Mouse (Mus musculus) WW6 (cell line): ENCODE results near the gene Cntnap2.

Source experiments
- DNase-seq: peaks from one replicate; pipeline ENCODE4 v3.0.0-alpha.2; 2013; ENCODE audit warnings: low read depth, low spot score

Gene Cntnap2

DNA sequence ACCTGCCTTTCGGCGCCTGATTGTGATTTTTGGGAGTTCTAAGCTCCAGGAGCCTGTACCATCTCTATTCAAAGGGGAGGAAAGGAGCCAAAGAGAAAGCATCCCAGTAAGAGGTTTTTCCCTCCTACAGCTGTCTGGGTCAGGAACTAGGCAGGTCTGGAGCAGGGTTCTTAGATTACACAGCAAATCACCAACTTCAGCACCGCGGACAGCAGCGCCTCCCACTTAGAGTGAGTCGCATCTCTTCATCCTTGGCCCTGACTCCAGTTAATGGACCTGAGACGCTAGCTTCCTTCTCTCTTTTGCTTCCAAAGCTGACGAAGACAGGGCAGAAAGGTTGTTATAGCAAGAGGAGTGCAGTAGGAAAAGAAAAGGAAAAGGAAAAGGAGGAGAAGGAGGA, at the start of gene Cntnap2:
TSS of gene Cntnap2 (plus strand) at position 267 of the 400 bp plus-strand sequence.
- peak; percentile 26 for DNase-seq

DNA sequence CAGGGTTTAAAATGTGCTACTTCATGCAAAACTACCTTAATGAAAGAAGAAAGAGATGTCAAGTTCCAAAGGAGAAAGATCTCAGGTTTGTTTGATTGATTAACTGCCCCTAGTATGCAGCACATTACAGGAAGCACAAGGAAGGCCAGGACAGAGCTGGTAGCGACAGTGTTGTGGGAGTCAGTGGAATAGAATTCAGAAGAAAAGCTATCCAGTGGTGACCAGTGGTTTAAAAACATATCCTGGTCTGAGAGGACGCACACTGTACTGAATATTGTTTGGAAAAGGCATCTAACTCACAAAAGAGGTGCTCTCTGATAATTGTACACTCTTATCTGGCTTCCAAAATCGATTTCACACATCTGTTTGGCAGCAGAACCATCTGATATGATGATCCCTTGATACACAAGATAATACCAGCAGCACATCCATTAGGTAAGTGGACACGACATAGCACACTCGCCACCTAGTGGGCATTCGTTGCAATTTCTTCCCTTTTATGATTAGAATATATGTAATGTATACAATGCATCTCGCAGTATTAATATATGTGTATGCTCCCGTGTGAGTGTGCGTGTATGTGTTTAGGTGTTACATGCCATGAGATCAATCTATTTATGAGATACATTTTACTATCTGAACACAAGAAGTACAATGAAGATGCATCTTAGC, 33.0 kb upstream of the Cntnap2 start:
- no peak for DNase-seq

DNA sequence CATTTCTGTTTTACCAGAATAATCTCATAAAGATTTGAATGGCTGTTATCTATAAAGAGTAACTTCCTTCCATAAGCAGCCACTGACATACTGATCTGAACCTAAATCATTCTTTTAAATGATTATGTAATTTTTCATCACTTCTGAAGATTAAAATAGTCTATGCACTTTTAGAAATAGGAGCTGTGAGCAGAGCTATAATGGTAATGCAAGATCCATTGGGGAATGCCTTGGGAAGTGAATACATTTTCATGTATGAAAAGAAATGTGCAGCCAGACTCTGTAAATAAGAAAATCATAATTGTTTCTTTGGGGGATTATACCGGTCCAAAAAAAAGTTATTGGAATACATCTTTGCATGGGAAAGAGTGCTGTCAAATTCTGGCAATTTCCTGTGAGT, 19.7 kb upstream of the Cntnap2 start:
- DNase-seq = no peak

DNA sequence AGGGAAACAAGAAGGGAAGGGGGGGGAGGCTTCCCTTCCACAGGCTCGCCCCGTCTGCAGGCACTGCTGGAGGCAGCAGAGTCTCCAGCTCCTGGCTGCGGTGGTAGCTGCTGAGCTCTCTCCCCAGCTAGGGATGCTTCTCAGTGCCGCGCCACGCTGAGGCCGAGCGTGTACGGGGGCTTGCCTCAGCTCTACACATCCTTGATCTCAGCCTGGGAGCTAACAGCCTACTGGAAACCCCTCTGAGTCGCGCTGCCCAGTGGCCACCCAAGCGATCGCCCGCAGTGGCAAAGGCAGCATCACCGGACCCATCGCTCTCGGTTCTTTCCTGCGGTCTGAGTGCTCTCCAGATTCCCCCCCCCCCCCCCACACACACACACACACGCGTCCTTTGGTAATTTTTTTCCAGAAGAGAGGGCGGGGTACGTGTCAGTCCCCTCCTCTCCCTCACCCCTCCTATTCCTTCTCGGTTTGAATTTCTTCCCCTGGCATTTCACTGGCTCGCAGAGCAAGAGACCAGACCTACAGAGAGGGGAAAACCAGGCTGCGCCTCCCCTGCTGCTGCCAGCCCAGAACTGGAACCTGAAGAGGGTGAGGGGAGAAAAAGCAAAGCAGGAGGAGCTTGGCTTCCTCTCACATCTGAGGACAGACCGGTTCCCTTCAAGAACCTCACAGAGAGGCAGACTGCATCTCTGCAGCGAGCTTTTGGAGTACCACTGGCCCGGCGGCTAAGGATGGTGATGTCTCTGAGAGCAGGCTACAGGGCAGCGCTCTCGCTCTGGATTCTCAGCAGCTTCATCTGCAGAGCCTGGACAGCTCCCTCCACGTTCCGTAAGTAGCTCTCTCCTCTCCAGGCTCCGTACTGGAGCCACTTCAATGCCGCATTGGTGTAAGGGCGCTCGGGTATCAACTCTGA, 657 bp downstream of the Cntnap2 start:
- DNase-seq = peak; percentile 39

DNA sequence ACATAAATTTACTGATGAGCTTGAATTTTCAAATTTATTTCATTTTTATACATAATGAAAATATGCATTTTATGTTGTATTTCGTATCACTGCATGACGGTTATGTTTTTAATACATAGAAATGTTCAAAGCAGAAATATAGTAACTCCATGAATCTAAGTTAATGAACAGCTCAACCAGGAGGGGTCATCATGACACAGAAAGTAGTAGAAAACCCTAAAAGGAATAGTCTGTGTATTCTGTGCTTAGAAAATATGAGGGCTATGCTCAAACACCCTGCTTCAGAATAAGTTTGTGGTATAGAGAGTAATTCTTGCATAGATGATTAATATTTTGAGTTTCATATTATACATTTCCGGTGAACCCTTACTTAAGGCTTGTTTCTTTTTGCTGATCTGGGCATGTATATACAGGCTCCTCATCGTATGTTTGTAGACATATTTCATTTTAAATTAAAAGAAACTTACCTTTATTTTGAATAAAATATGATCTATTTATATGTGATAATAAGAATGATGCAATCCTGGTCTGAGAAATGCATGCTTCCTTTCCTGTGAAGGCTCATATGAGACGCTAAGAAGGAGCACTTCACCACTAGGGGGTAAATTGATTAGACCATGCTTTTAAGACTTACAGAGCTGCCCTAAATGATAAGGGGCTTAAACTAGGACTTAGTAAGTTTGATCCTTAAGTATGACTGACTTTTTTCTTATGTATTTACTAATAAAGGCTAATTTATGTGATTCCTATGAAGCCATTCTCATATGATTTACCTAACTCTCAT, 3.2 kb downstream of the Cntnap2 start:
- no peak for DNase-seq

DNA sequence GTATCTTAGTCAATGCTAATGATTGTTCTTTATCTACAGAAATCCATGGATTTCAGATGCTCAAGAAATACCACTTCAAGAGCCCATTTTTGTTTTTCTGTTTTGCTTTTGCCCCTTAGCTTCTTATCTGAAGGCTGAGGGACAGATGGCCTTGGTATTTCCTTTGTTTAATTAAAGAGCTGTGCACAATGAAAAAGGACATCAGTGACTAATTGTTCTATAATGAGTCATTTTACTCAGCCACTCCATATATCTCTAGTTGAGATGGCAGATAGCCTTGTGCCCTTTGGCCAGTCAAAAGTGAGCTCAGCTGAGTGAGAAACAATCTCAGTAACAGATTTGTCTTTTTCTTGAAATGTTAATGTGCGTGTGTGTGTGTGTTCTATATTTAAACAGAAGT, 29.1 kb downstream of the Cntnap2 start:
- no peak for DNase-seq

DNA sequence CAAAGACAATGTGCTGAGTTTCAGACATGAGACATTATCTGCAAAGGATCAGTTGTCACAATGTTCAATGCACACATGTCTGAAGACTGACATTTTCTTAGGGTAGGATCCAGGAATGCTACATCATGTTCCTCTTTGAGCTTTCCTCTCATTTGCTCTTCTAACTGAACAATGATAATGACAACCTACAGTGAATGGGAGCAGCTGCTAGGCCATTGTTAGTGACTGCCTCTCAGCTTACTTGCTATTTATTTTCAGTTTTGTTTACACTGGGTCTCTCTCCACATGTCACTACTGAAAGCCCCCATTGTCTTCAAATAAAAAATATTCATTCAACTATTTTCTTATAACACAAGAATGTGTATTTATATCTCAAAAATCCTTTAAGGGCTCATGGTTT, 54.5 kb downstream of the Cntnap2 start:
- DNase-seq = no peak

DNA sequence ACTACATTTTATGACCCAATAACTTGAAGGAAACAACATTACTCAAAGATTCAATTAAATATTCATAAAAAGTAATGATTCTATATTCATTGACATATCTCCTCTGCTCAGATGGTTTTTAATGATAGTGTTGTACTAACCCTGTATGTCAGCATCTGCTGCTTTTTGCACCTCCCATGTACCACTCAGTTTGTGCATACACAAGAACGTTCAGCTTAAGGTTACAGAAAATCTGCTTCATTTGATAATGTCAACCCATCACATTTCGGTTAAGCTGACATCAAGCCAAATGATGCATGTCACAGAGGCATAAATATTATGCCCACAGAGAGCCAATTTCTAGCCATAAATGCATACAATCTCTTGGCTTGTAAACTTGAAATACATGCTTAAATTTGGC, 85.7 kb downstream of the Cntnap2 start:
- no peak for DNase-seq

DNA sequence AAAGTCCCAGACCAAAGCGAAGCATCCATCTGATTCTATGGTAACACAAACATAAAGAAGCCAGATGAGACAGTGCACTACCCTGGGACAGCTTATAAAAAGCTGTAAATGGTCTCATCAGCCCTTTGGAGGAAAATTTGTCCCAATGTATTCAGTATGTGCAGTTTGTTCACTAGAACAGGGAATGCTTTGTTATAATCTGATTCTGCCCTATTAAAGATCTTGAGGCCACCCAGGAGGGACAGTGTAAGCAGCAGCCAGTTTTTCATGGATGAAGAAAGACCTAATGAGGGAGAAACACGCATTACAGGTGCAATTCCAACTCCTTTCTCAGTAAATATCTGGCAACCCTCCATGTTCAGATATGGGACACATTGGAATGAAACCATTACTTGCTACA, 145.9 kb downstream of the Cntnap2 start:
- no peak for DNase-seq

DNA sequence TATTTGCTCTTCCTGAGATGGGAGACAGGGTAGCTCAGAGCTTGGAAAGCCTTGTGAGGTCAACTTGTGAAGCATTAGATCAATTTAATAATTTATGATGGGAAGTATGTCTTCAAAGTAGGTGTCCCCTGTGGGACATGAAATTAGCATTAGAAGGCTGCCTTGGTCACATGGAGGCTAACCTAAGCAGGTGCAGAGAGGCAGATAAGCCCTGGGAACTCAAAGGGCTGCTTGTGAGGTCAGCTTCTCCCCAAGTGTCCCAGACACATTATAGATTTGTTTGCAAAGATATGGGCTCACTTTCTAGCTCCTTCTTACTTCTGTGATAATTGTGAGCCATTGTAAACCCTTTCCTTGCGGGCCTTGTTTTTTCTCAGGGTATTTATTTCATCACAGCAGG, 155.2 kb downstream of the Cntnap2 start:
- DNase-seq = no peak

DNA sequence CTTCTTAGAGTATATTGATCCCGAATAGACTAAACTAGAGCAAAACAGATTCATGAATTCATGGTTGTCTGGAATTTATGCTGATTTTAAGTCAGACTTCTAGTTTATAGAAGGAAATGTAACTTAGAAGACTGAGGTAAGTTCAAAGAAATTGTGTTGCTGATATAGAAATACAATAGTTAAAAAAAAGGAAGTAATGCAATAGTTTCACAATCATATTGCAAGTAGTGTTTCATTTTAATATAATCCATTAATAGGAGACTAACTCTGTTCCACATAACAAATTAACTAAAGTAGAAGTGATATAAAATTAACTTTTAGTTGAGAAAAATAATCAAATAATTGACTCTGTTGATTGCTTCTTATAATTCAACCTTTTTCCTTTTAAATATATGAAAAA, 169.8 kb downstream of the Cntnap2 start:
- no peak for DNase-seq

DNA sequence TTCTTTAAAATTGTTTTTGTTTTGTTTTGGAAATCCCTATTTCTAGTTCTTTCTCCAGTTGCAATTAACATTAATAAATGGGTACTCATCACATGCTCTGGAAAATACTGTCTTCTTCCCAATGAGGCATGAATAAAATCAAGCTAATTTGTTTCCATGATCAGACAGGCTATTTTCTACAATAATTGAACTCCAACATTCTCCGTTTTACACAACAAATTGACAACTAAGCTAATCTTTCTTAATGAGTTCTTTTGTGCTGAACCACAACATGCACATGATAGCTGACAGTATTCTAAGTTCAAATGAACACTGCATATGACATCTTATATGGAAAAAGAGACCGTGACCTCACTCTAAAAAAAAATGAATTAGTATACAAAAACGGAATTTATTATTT, 173.4 kb downstream of the Cntnap2 start:
- no peak for DNase-seq

DNA sequence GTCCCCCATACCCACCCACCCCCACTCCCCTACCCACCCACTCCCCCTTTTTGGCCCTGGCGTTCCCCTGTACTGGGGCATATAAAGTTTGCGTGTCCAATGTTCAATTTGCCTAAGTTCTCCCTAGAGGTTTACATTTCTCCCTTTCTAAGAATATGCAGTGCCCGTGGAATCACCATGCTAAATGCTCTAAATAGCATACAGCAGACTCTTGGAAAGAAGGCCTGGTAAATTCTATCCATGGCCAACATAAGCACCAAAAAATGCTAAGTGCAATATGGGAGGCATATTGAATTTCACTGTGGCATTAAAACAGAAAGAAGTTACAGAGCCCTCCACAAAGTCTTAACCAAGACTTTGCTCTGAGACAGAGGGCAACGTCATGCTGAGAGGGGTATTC, 177.4 kb downstream of the Cntnap2 start:
- DNase-seq = no peak

DNA sequence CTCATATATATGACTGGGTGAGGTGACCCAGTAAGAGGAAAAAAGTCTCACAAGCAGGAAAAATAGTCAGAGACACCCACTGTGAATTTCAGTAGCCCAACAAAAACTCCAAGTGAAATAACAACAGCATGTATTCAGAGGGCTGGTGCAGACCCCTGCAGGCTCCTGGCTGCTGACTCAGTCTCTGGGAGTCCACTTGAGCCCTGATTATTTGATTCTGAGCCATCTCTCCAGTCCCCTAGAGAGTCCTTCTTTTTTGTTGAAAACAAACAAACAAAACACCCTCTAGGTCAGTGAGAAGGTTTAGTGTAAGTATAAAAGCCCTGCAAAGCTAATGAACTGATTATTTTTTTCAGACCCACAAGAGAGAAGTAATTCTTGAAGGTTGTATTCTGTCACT, 179.0 kb downstream of the Cntnap2 start:
- DNase-seq = no peak

DNA sequence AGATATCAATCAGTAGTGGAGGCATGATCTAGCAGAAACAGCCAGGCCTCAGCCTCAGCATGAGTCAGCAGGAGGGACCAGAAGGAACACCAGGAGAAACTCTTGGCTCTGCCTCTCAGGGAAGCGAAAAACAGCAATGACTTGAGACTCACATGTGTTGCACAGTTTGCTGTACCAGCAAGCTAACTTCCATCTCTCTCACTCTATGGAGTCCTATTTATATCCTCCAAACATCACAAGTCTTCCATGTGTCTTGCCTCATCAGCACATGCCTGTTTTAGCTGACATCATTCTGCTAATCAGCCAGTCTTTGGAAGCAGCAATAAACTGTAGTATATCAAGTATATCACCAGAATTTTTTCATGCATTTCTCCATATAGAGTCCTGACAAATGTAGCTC, 182.1 kb downstream of the Cntnap2 start:
- no peak for DNase-seq

DNA sequence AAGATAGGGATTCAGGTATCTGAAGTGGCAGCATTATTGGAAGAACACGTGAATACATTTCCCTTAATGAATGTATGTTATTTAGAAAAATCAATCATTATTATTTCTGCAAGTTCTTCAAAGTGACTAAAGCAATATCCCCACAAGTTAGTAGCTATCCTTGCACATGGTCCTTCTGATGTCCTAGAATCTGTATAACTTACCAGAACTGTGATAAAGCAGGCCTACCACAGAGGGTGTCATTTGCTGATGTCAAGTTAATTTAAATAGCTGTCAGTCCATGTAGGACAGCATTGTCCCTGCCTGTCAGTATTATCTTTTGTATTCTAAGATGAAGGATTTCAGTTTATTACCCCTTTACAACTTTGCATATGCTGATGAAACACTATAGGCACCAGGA, 185.5 kb downstream of the Cntnap2 start:
- no peak for DNase-seq

DNA sequence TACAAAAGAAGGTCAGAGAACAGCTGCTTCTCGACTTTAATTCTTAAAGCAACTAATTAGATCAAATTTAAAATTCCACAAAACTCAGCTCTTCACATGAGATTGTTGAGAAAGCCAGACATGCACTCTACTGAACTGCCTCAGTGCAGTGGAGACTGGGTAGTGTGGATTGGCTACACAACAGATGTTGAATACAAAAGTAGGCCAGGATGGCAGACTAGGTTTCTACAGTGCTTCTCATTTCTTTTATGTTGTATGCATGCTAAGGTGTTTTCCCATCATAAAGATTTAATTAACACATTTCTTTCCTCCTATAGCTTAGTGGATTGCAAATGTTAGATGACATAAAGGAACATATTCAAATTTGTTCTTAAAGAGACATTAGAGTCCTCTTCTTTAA, 198.9 kb downstream of the Cntnap2 start:
- no peak for DNase-seq

DNA sequence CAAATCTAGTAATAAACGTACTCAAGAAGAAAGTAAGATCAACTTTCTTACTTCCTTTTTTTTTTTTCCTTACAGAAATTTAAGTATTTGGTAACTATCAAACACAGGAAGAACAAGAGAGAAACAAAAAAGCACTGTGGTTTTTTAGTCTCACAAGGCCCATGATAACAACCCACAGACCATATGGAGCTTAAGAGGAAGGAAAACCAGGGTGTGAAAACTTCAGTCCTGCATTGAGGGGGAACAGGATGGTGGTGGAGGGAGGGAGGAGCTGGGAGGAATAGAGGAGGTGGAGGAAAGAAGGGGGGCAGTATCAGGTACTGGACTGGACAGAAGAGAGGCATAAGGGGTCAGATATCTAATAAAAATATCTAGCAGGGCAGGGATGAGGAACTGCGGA, 212.4 kb downstream of the Cntnap2 start:
- no peak for DNase-seq

DNA sequence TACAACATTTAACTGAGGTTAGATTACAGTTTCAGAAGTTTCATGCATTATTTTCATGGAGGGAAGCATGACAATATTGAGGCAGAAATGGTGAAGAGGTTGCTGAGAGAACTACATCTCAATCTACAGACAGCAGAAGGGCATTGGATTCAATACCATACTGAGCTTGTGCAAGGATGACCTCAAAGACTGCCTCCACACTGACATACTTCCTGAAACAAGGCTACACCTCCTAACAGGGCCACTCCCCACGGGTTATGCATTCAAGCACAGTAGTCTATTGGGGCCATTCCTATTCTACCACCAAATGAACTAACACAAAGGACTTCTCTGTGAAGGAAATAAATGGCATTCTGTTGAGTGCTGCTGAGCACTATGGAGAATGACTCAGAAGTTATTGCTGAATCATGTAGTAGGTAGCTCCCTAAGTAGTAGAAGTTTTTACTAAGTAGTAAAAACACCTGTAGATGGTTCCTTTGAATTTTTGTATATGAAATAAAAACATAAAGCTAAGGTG, 214.2 kb downstream of the Cntnap2 start:
- no peak for DNase-seq

DNA sequence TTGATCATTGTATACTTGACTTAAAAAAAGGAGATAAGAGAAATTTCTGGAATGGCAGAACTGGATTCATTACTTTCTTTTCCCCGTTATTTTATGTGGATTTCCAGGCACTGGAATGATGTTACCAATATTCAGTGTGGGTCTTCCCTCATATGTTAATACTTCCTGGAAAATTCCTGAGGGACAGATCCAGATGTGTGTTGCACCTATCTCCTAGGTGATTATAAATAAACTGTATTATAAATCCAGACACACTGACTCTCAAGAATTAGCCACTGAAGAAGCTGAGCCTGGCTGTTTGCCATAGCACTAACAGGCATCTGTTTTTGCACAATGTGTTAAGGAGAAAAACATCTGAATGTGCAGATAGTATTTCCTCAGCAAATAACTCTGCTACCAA, 231.0 kb downstream of the Cntnap2 start:
- DNase-seq = no peak

DNA sequence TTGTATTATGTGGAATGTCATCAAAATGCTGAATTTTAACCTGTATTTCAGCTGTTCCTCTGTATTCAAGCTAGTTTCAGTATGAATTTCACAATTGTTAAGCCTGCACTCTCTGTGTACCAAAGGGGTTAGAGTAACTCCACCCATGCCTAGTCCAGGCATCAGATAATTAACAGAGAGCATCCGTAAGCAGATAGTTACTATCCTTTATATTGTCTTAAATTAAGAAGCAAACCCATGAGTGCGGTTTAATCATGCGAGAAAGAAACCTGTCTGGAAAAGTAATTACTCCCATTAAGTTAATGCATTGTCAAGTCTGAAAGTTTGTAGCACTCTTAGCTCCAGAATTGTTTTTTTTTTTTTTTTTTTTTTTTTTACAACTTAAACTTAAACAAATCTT, 258.3 kb downstream of the Cntnap2 start:
- DNase-seq = no peak

DNA sequence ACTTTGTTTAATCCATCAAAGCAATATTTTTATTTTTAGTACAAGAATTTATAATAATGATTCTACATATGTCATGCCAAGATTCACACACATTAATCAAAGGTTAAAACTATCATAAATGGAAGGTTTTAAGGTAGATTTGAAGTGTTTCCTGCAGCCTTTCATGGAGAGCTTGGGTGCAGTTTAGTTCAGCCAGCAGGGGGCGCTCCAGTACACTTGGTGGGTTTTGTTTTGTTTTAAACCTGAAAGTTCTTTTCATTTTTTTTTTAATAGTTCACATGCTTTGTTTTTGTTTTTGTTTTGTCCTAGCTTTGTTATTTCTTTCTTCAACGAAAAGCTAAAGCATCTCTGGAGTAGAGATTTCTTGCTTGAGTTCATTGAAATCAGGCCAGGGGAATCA, 264.3 kb downstream of the Cntnap2 start:
- no peak for DNase-seq
